Mouse (Mus musculus): ENCODE measurements around the gene Ppp2r2c.

Ppp2r2c gene

GRCm38 (mm10) chr5:36868266-36869090 lies at the start of gene Ppp2r2c:
Gene Ppp2r2c (plus strand): TSS chr5:36868513.
- DNase-seq (ENCODE audit: low read depth, low spot score), result no peak

- no peak for DNase-seq (ENCODE audit: low read depth, low spot score)
Measured at GRCm38 (mm10) chr5:36819742-36820141, 48.6 kb upstream of the Ppp2r2c start.

GRCm38 (mm10) chr5:36820142-36820541 lies 48.2 kb upstream of the Ppp2r2c start:
- DNase-seq (ENCODE audit: low read depth, low spot score), result peak; percentile 79

GRCm38 (mm10) chr5:36822907-36823306 lies 45.4 kb upstream of the Ppp2r2c start:
- no peak for DNase-seq (ENCODE audit: low read depth, low spot score)

- DNase-seq (ENCODE audit: low read depth, low spot score), result no peak
Measured at GRCm38 (mm10) chr5:36829098-36829497, 39.2 kb upstream of the Ppp2r2c start.

GRCm38 (mm10) chr5:36829913-36830879 lies 38.1 kb upstream of the Ppp2r2c start, which contains the start of gene Man2b2:
Gene Man2b2 (minus strand): TSS chr5:36830653.
- DNase-seq (ENCODE audit: low read depth, low spot score), result peak; percentile 94

- no peak for DNase-seq (ENCODE audit: low read depth, low spot score)
Measured at GRCm38 (mm10) chr5:36831272-36831671, 37.0 kb upstream of the Ppp2r2c start.

- DNase-seq (ENCODE audit: low read depth, low spot score), result peak; percentile 84
Measured at GRCm38 (mm10) chr5:36835933-36836332, 32.4 kb upstream of the Ppp2r2c start.

GRCm38 (mm10) chr5:36839032-36839431 lies 29.3 kb upstream of the Ppp2r2c start:
- no peak for DNase-seq (ENCODE audit: low read depth, low spot score)

GRCm38 (mm10) chr5:36839602-36840001 lies 28.7 kb upstream of the Ppp2r2c start:
- DNase-seq (ENCODE audit: low read depth, low spot score), result no peak

- DNase-seq (ENCODE audit: low read depth, low spot score), result no peak
Measured at GRCm38 (mm10) chr5:36840092-36840491, 28.2 kb upstream of the Ppp2r2c start.

GRCm38 (mm10) chr5:36841701-36842100 lies 26.6 kb upstream of the Ppp2r2c start:
- peak; percentile 72 for DNase-seq (ENCODE audit: low read depth, low spot score)

- DNase-seq (ENCODE audit: low read depth, low spot score), result no peak
Measured at GRCm38 (mm10) chr5:36844490-36844889, 23.8 kb upstream of the Ppp2r2c start.

- no peak for DNase-seq (ENCODE audit: low read depth, low spot score)
Measured at GRCm38 (mm10) chr5:36851572-36851971, 16.7 kb upstream of the Ppp2r2c start.

GRCm38 (mm10) chr5:36855180-36855579 lies 13.1 kb upstream of the Ppp2r2c start:
- no peak for DNase-seq (ENCODE audit: low read depth, low spot score)

GRCm38 (mm10) chr5:36856529-36856928 lies 11.8 kb upstream of the Ppp2r2c start:
- no peak for DNase-seq (ENCODE audit: low read depth, low spot score)

- no peak for DNase-seq (ENCODE audit: low read depth, low spot score)
Measured at GRCm38 (mm10) chr5:36857546-36857945, 10.8 kb upstream of the Ppp2r2c start.

- peak; percentile 47 for DNase-seq (ENCODE audit: low read depth, low spot score)
Measured at GRCm38 (mm10) chr5:36861084-36861483, 7.2 kb upstream of the Ppp2r2c start.

- DNase-seq (ENCODE audit: low read depth, low spot score), result no peak
Measured at GRCm38 (mm10) chr5:36866701-36867250, 1.5 kb upstream of the Ppp2r2c start.

- no peak for DNase-seq (ENCODE audit: low read depth, low spot score)
Measured at GRCm38 (mm10) chr5:36867561-36867960, 752 bp upstream of the Ppp2r2c start.

- DNase-seq (ENCODE audit: low read depth, low spot score), result no peak
Measured at GRCm38 (mm10) chr5:36869186-36869577, 869 bp downstream of the Ppp2r2c start.
